Mouse (Mus musculus) forebrain, embryonic 16.5 days (tissue): Measurements from ENCODE around the gene Gm45785. TPM values are rescaled to one million over a fixed set of nuclear protein-coding genes. Genes with fewer than 3 reads are reported as not detected.

Source experiments
- ATAC-seq: fragments of 200-750 bp; cut with Nextera tagmentation; 2 replicates; pipeline ENCODE4 v1.8.0; 2017; ENCODE audit warnings: mild to moderate bottlenecking, moderate library complexity
- H3K27ac ChIP-seq: fragments of 300-500 bp; sonication (generic); 2 replicates; pipeline ENCODE4 v1.5.1; 2014; ENCODE audit warnings: low read length, control low read depth
- H3K27me3 ChIP-seq: fragments of 300-500 bp; sonication (generic); replicated peaks from 2 replicates; pipeline ENCODE4 v1.6.1; 2014; ENCODE audit warnings: low read length; ENCODE audit not compliant: control insufficient read depth, insufficient read depth
- H3K36me3 ChIP-seq: fragments of 300-500 bp; sonication (generic); 2 replicates; pipeline ENCODE4 v1.6.1; 2014; ENCODE audit not compliant: control insufficient read depth, insufficient read depth
- H3K4me1 ChIP-seq: fragments of 300-500 bp; sonication (generic); replicated peaks from 2 replicates; pipeline ENCODE4 v1.6.1; 2014; ENCODE audit warnings: low read length; ENCODE audit not compliant: control insufficient read depth, insufficient read depth
- H3K4me2 ChIP-seq: fragments of 300-500 bp; sonication (generic); 2 replicates; pipeline ENCODE4 v1.6.1; 2014; ENCODE audit warnings: mild to moderate bottlenecking, low read length, control low read depth
- H3K4me3 ChIP-seq: fragments of 300-500 bp; sonication (generic); replicated peaks from 2 replicates; pipeline ENCODE4 v1.5.1; 2014; ENCODE audit warnings: mild to moderate bottlenecking, low read length, control low read depth
- H3K9ac ChIP-seq: fragments of 300-500 bp; sonication (generic); replicated peaks from 2 replicates; pipeline ENCODE4 v1.6.1; 2014; ENCODE audit warnings: low read depth, low read length, control low read depth
- H3K9me3 ChIP-seq: fragments of 300-500 bp; sonication (generic); 2 replicates; pipeline ENCODE4 v1.6.1; 2016; ENCODE audit warnings: low read length; ENCODE audit not compliant: control insufficient read depth
- WGBS: fragments of 180-500 bp; shearing (Covaris S2); extraction: QIAGEN DNeasy Blood & Tissue Kit; methylation state at CpG from one replicate; pipeline ENCODE4 v1.1.7; 2014; 5-methylcytosine and 5-hydroxymethylcytosine counted together
- polyA plus RNA-seq: library from polyadenylated mRNA; unstranded; fragments of >200 nt; fragmentation: Nextera tagmentation; extraction: Ambion mirVana; gene quantifications from 2 replicates; pipeline ENCODE4 v1.2.1, GENCODE M21; 2015

Gene Gm45785
- polyA plus RNA-seq, 1 experiment from 2014 or later: not detected

- Histone ChIP-seq H3K9ac (no peak overlapping the region), H3K27ac (no peak overlapping the region), H3K36me3 (peaks cover 27% of the 10 kb centered on the region), H3K4me3 (no peak overlapping the region), H3K4me2 (no peak overlapping the region), H3K4me1 (peaks cover 21% of the 10 kb centered on the region), H3K9me3 (no peaks in the 10 kb centered on the region), H3K27me3 (no peaks in the 10 kb centered on the region)
- WGBS: 85% methylated on average over 5 of the region's 5 CpGs
- no peak for ATAC-seq
These were observed 4.6 kb upstream of the Gm45785 start for GRCm38 (mm10) chr7:140860728-140861127.

DNA sequence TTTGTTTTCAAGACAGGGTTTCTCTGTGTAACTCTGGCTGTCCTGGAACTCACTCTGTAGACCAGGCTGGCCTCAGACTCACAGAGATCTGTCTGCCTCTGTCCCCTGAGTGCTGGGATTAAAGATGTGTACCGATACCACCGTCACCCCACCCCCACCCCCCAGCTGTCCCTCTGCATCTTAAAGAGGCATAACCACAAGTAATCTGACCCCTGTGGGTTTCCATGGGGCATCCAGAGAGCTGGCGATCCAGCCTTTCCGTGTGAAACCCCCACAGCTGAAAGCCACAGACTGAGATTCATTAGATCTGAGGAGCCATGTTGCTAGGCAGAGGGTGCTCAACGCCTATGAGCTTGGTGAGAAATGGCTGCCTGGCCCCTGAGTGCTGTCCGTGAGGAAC, 3.9 kb upstream of the Gm45785 start:
- Histone ChIP-seq H3K4me2 (no peak overlapping the region), H3K27ac (no peak overlapping the region), H3K9me3 (no peaks in the 10 kb centered on the region), H3K4me1 (peaks cover 28% of the 10 kb centered on the region), H3K36me3 (peaks cover 27% of the 10 kb centered on the region), H3K9ac (no peak overlapping the region), H3K4me3 (no peak overlapping the region), H3K27me3 (no peaks in the 10 kb centered on the region)
- 82% methylated on average over 6 of the region's 6 CpGs for WGBS
- ATAC-seq: no peak

DNA sequence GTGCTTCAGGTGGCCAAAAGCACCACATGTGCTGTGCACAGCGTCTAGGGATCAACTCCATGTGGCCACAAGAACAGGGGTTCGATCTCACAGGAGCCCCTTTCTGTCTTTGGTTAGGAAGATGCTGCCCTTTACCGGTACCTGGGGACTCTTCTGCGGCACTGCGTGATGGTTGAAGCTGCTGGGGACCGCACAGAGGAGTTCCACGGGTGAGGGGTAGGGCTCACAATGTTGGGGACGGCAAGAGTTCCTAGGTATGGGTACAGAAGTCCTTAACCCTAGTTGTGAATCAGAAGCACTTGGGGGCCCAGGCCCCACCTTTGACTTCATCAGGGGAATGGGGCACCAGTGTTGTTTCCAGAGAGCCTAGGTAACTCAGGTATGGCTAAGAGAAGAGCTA, 2.6 kb upstream of the Gm45785 start:
- Histone ChIP-seq H3K36me3 (peaks cover 30% of the 10 kb centered on the region), H3K4me2 (peak overlapping the region; percentile 95), H3K27me3 (no peaks in the 10 kb centered on the region), H3K27ac (no peak overlapping the region), H3K4me1 (peaks cover 31% of the 10 kb centered on the region), H3K9me3 (no peaks in the 10 kb centered on the region), H3K4me3 (peak overlapping the region; percentile 87), H3K9ac (peak overlapping the region; percentile 25)
- ATAC-seq: no peak
- 96% methylated on average over 8 of the region's 8 CpGs for WGBS

GRCm38 (mm10) chr7:140857550-140858505, 1.7 kb upstream of the Gm45785 start, which contains the start of gene Bet1l:
Gene Bet1l, minus strand, starts transcription at chr7:140857577.
- 36% methylated on average over 40 of the region's 40 CpGs for WGBS

GRCm38 (mm10) chr7:140856785-140857549, 836 bp upstream of the Gm45785 start, which contains the start of gene Ric8a:
Gene Ric8a, plus strand, starts transcription at chr7:140856957.
- no peaks in the 10 kb centered on the region for H3K27me3 ChIP-seq
- H3K9me3 ChIP-seq: no peaks in the 10 kb centered on the region
- H3K4me2 ChIP-seq: peak within 1 kb of the TSS; percentile 95
- H3K9ac ChIP-seq: peak within 1 kb of the TSS; percentile 88
- H3K4me3 ChIP-seq: peak within 1 kb of the TSS; percentile 87
- peaks cover 30% of the 10 kb centered on the region for H3K36me3 ChIP-seq
- peaks cover 31% of the 10 kb centered on the region for H3K4me1 ChIP-seq
- peak within 1 kb of the TSS; percentile 93 for H3K27ac ChIP-seq
- WGBS: under 1% methylated on average over 49 of the region's 50 CpGs
- ATAC-seq: peak; percentile 82

More at GRCm38 (mm10) chr7:140857550-140858505, 1.7 kb upstream of the Gm45785 start, which contains the start of gene Bet1l:
- H3K4me2 ChIP-seq: peak within 1 kb of the TSS; percentile 95
- H3K9me3 ChIP-seq: no peaks in the 10 kb centered on the region
- peak within 1 kb of the TSS; percentile 93 for H3K27ac ChIP-seq
- peaks cover 31% of the 10 kb centered on the region for H3K4me1 ChIP-seq
- peaks cover 30% of the 10 kb centered on the region for H3K36me3 ChIP-seq
- peak within 1 kb of the TSS; percentile 88 for H3K9ac ChIP-seq
- peak within 1 kb of the TSS; percentile 87 for H3K4me3 ChIP-seq
- no peaks in the 10 kb centered on the region for H3K27me3 ChIP-seq
- ATAC-seq: peak; percentile 26

- whole genome bisulfite sequencing: 78% methylated on average over 9 of the region's 9 CpGs
- H3K9me3 ChIP-seq: no peaks in the 10 kb centered on the region
- no peaks in the 10 kb centered on the region for H3K27me3 ChIP-seq
- no peak for ATAC-seq
- H3K27ac ChIP-seq: no peak overlapping the region
- peaks cover 31% of the 10 kb centered on the region for H3K4me1 ChIP-seq
- H3K9ac ChIP-seq: peak overlapping the region; percentile 88
- peak overlapping the region; percentile 95 for H3K4me2 ChIP-seq
- H3K4me3 ChIP-seq: peak overlapping the region; percentile 87
- H3K36me3 ChIP-seq: peaks cover 22% of the 10 kb centered on the region
These were observed 950 bp downstream of the Gm45785 start for GRCm38 (mm10) chr7:140855181-140855580.

GRCm38 (mm10) chr7:140854483-140854882, 1.6 kb downstream of the Gm45785 start:
- H3K27ac ChIP-seq: no peak overlapping the region
- H3K9ac ChIP-seq: no peak overlapping the region
- H3K36me3 ChIP-seq: peaks cover 18% of the 10 kb centered on the region
- 94% methylated on average over 18 of the region's 18 CpGs for WGBS
- no peak overlapping the region for H3K4me3 ChIP-seq
- no peak overlapping the region for H3K4me2 ChIP-seq
- H3K9me3 ChIP-seq: no peaks in the 10 kb centered on the region
- H3K4me1 ChIP-seq: peaks cover 28% of the 10 kb centered on the region
- ATAC-seq: no peak
- H3K27me3 ChIP-seq: no peaks in the 10 kb centered on the region

DNA sequence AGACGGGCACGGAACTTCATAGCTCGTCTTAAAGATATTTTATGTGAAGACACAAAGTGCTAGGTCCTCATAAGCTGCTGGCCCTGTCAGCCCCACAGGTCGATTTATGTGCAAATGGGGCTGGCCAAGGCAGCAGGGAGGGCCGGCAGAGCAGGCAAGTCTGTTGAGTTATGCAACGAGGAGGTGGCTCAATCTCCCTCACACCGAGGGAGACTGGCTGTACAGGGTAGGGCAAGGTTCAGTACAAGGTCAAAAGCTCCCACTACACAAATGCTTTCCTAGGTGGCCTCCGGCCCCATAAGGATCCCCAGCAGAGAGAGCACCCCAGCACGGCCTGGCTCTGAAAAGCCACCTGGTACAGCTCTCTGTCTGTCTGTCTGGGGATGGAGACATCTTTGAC, 2.7 kb downstream of the Gm45785 start:
- Histone ChIP-seq H3K27ac (no peak overlapping the region), H3K9me3 (no peaks in the 10 kb centered on the region), H3K4me1 (peaks cover 17% of the 10 kb centered on the region), H3K27me3 (no peaks in the 10 kb centered on the region), H3K9ac (no peak overlapping the region), H3K4me2 (no peak overlapping the region), H3K4me3 (no peak overlapping the region), H3K36me3 (peaks cover 18% of the 10 kb centered on the region)
- 86% methylated on average over 9 of the region's 9 CpGs for WGBS
- no peak for ATAC-seq

GRCm38 (mm10) chr7:140851916-140852315, 4.2 kb downstream of the Gm45785 start:
- Histone ChIP-seq H3K27me3 (no peaks in the 10 kb centered on the region), H3K4me3 (no peak overlapping the region), H3K9ac (no peak overlapping the region), H3K4me2 (no peak overlapping the region), H3K36me3 (peaks cover 18% of the 10 kb centered on the region), H3K9me3 (no peaks in the 10 kb centered on the region), H3K4me1 (peaks cover 13% of the 10 kb centered on the region), H3K27ac (no peak overlapping the region)
- ATAC-seq: no peak
- 92% methylated on average over 4 of the region's 4 CpGs for WGBS
